36 mouse cellular contexts compared by ENCODE assay signal in the genomic region with DNA sequence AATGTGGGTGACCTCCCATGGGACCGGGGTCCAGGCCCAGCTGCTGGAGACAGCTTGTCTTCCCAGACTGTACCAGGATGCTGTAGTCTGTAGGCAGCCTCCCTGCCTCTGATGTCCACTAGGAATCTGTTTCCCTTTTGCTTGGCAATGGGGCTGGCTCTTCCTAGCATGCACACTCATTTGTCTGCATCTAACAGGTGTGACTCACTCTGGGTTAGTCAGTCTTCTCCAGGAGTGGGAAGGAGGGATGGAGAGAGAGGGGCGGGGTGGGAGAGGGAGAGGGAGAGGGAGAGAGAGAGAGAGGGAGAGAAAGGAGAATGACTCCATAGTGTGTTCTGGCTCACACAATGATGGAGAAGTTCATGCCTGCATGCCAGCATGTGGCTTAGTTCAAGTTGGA. TPM values are rescaled to one million over a fixed set of nuclear protein-coding genes. Genes with fewer than 3 reads are reported as not detected.
"Had no signal": no experiment of that assay in that cellular context is flagged by ENCODE, and none has a peak within 500 bp of the region (broad histone marks: within the 10 kb centered on the region; RNA-seq: fewer than 3 reads in every experiment).

No protein-coding gene starts in this region.

- H3K4me2 ChIP-seq: limb, embryonic 12.5 days; limb, embryonic 13.5 days; limb, embryonic 15.5 days; liver, embryonic 11.5 days; liver, embryonic 12.5 days; liver, embryonic 13.5 days; liver, embryonic 15.5 days; lung, embryonic 14.5 days; lung, embryonic 15.5 days; midbrain, embryonic 11.5 days; midbrain, embryonic 12.5 days; midbrain, embryonic 13.5 days; neural tube, embryonic 12.5 days; neural tube, embryonic 13.5 days had no signal

- H3K36me3 ChIP-seq: liver, embryonic 15.5 days had no signal

- H3K27me3 ChIP-seq: limb, embryonic 12.5 days; limb, embryonic 13.5 days; limb, embryonic 15.5 days; liver, embryonic 12.5 days; liver, embryonic 13.5 days; liver, embryonic 15.5 days; lung, embryonic 15.5 days; megakaryocyte, embryonic 14.5 days; midbrain, embryonic 12.5 days; midbrain, embryonic 13.5 days; neural tube, embryonic 12.5 days; neural tube, embryonic 13.5 days had no signal

- H3K4me1 ChIP-seq: limb, embryonic 10.5 days; limb, embryonic 12.5 days; limb, embryonic 13.5 days; limb, embryonic 15.5 days; liver, embryonic 12.5 days; liver, embryonic 13.5 days; liver, embryonic 15.5 days; lung, embryonic 15.5 days; megakaryocyte, embryonic 14.5 days; midbrain, embryonic 12.5 days; neural tube, embryonic 12.5 days; neural tube, embryonic 13.5 days had no signal

- H3K9ac ChIP-seq: limb, embryonic 12.5 days; limb, embryonic 13.5 days; limb, embryonic 15.5 days; liver, embryonic 12.5 days; liver, embryonic 13.5 days; liver, embryonic 14.5 days; liver, embryonic 15.5 days; liver, postnatal 0 days; lung, embryonic 14.5 days; lung, embryonic 15.5 days; midbrain, embryonic 12.5 days; midbrain, embryonic 13.5 days; neural tube, embryonic 12.5 days; neural tube, embryonic 13.5 days had no signal

- H3K27ac ChIP-seq: limb, embryonic 10.5 days; limb, embryonic 12.5 days; limb, embryonic 13.5 days; limb, embryonic 15.5 days; liver, embryonic 12.5 days; liver, embryonic 13.5 days; liver, embryonic 14.5 days; liver, embryonic 15.5 days; lung, embryonic 15.5 days; macrophage; midbrain, embryonic 10.5 days; midbrain, embryonic 12.5 days; midbrain, embryonic 13.5 days; neural tube, embryonic 12.5 days; neural tube, embryonic 13.5 days had no signal

- H3K9me3 ChIP-seq: limb, embryonic 10.5 days; limb, embryonic 12.5 days; limb, embryonic 13.5 days; limb, embryonic 15.5 days; liver, embryonic 12.5 days; liver, embryonic 13.5 days; liver, embryonic 15.5 days; lung, embryonic 15.5 days; midbrain, embryonic 12.5 days; midbrain, embryonic 13.5 days; neural tube, embryonic 12.5 days; neural tube, embryonic 13.5 days had no signal

- ATAC-seq: liver, embryonic 12.5 days; liver, postnatal 0 days; lung, postnatal 0 days; midbrain, embryonic 13.5 days; midbrain, embryonic 16.5 days had no signal

- DNase-seq: left cerebral cortex, postnatal 4 days; liver; liver, embryonic 13.5 days; liver, postnatal 0 days; lung, adult 18-20 months; lung, adult 2 months; lung, embryonic 14.5 days; lung, postnatal 10 days; lung, postnatal 14 days; lung, postnatal 36 days; lung, postnatal 4 days; midbrain, embryonic 14.5 days had no signal

- H3K4me3 ChIP-seq: limb, embryonic 10.5 days; limb, embryonic 12.5 days; limb, embryonic 13.5 days; limb, embryonic 15.5 days; liver, embryonic 12.5 days; liver, embryonic 13.5 days; liver, embryonic 15.5 days; lung, embryonic 15.5 days; megakaryocyte, embryonic 14.5 days; midbrain, embryonic 10.5 days; midbrain, embryonic 12.5 days; midbrain, embryonic 13.5 days; myocyte; neural tube, embryonic 12.5 days; neural tube, embryonic 13.5 days had no signal

RNA-seq across cellular contexts. Expression of a gene that starts 13.5 kb away (rescaled TPM):
- total RNA-seq: megakaryocyte, adult 5-6 weeks; megakaryocyte-erythroid progenitor cell, adult 5-6 weeks; monocyte, adult 5-6 weeks had no signal
- polyA plus RNA-seq: macrophage had no signal

RNA-seq across cellular contexts. Expression of a gene that starts 15.1 kb away (rescaled TPM):
- total RNA-seq: megakaryocyte progenitor cell, adult 5-6 weeks; megakaryocyte, adult 5-6 weeks; megakaryocyte-erythroid progenitor cell, adult 5-6 weeks had no signal
- polyA plus RNA-seq: macrophage had no signal
